Mouse (Mus musculus) erythroid progenitor cell, adult 5-6 weeks (primary cell): ENCODE measurements around the gene Sec61g. TPM values are rescaled to one million over a fixed set of nuclear protein-coding genes. Genes with fewer than 3 reads are reported as not detected.

Source experiments
- total RNA-seq, 2 experiments: library from RNA; stranded (forward) in 1 of 2; stranded (reverse) in 1 of 2; fragments of 150-400 nt in 1 of 2; fragments of 186-747, 209-891 nt in 1 of 2; gene quantifications; 2 replicates each; pipeline versions ENCODE4 v1.2.3 to v1.2.4; 2015 to 2017; ENCODE audit warnings: low replicate concordance in 2 of 2

Sec61g gene
- total RNA-seq, 2 experiments from 2014 or later = 12.6 to 33.2 TPM

Other genes with a start within 250 kb of the Sec61g start
- gene Egfr, start 243.7 kb upstream of the Sec61g start, total RNA-seq (2015; ENCODE audit: low replicate concordance) = 1.1 TPM in 1 of 2 replicates, not detected in the other
- gene Egfr, start 243.7 kb upstream of the Sec61g start, total RNA-seq (2017; ENCODE audit: low replicate concordance) = 0.90 TPM in 1 of 2 replicates, not detected in the other